Mouse (Mus musculus) NIH3T3 (cell line): ENCODE results near the gene Zhx3.

Experiments used
- DNase-seq: peaks from one replicate; pipeline ENCODE4 v3.0.0-alpha.2; 2012; ENCODE audit warnings: low read depth

Gene Zhx3

GRCm38 (mm10) chr2:160882436-160882835 is 9.6 kb upstream of the Zhx3 start:
- DNase-seq = no peak

GRCm38 (mm10) chr2:160881462-160882101 is 8.8 kb upstream of the Zhx3 start:
- DNase-seq = no peak

GRCm38 (mm10) chr2:160880453-160881195 is 7.8 kb upstream of the Zhx3 start, which contains the start of gene Lpin3:
Lpin3 (plus strand) TSS chr2:160880670.
- peak; percentile 81 for DNase-seq

- DNase-seq = peak; percentile 42
These were observed 3.3 kb upstream of the Zhx3 start for GRCm38 (mm10) chr2:160876115-160876514.

- no peak for DNase-seq
These were observed 1.6 kb upstream of the Zhx3 start for GRCm38 (mm10) chr2:160874231-160874877.

- peak; percentile 75 for DNase-seq
These were observed 403 bp downstream of the Zhx3 start for GRCm38 (mm10) chr2:160872395-160872794.

GRCm38 (mm10) chr2:160871310-160871709 is 1.5 kb downstream of the Zhx3 start:
- no peak for DNase-seq

GRCm38 (mm10) chr2:160869446-160869845 is 3.4 kb downstream of the Zhx3 start:
- DNase-seq = no peak

- DNase-seq = no peak
These were observed 7.5 kb downstream of the Zhx3 start for GRCm38 (mm10) chr2:160865266-160865665.

GRCm38 (mm10) chr2:160864112-160864511 is 8.7 kb downstream of the Zhx3 start:
- no peak for DNase-seq

- DNase-seq = no peak
These were observed 12.4 kb downstream of the Zhx3 start for GRCm38 (mm10) chr2:160860363-160860762.

- no peak for DNase-seq
These were observed 16.3 kb downstream of the Zhx3 start for GRCm38 (mm10) chr2:160856359-160857102.

- DNase-seq = peak; percentile 37
These were observed 18.1 kb downstream of the Zhx3 start for GRCm38 (mm10) chr2:160854687-160855086.

- DNase-seq = peak; percentile 40
These were observed 22.4 kb downstream of the Zhx3 start for GRCm38 (mm10) chr2:160850360-160850759.

GRCm38 (mm10) chr2:160849617-160850240 is 23.1 kb downstream of the Zhx3 start:
- DNase-seq = no peak

GRCm38 (mm10) chr2:160848186-160848585 is 24.6 kb downstream of the Zhx3 start:
- DNase-seq = no peak

GRCm38 (mm10) chr2:160847664-160848063 is 25.1 kb downstream of the Zhx3 start:
- DNase-seq = no peak

GRCm38 (mm10) chr2:160840838-160841237 is 32.0 kb downstream of the Zhx3 start:
- DNase-seq = no peak

- DNase-seq = no peak
These were observed 62.0 kb downstream of the Zhx3 start for GRCm38 (mm10) chr2:160810802-160811201.

- no peak for DNase-seq
These were observed 62.4 kb downstream of the Zhx3 start for GRCm38 (mm10) chr2:160810376-160810775.

- peak; percentile 63 for DNase-seq
These were observed 66.7 kb downstream of the Zhx3 start for GRCm38 (mm10) chr2:160806091-160806521.
